Mouse (Mus musculus): ENCODE measurements around the gene Entpd5. TPM values are rescaled to one million over a fixed set of nuclear protein-coding genes. Genes with fewer than 3 reads are reported as not detected.

The Entpd5 gene
- polyA plus RNA-seq, 1 experiment from 2014 or later, result 11.7 TPM

DNA sequence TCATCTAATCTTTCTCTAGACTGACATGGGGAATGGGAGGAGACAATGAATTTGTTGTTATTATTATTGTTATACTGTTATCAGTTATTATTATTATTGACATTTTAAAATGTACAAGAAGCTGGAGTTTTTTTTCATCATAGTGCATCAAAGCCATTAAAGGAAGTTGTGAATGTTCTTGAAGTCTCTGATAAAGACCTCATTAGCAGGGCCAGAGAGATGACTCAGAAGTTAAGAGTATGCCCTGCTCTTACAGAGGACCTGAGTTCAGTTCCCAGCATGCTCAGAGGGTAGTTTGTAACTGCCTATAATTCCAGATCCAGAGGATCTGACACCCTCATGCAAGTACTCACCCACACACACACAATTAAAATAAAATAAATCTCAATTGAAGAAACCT lies 11.1 kb downstream of the Entpd5 start:
- H3K4me2 ChIP-seq (replicated peaks), result no peak overlapping the region
- H3K36me3 ChIP-seq, result no peaks in the 10 kb centered on the region
- H3K27ac ChIP-seq (replicated peaks), result no peak overlapping the region
- no peaks in the 10 kb centered on the region for H3K27me3 ChIP-seq
- no peak for ATAC-seq (replicated peaks)
- no peak overlapping the region for H3K4me3 ChIP-seq
- no peak overlapping the region for H3K9ac ChIP-seq (replicated peaks)
- H3K9me3 ChIP-seq, result no peaks in the 10 kb centered on the region
- no peaks in the 10 kb centered on the region for H3K4me1 ChIP-seq

DNA sequence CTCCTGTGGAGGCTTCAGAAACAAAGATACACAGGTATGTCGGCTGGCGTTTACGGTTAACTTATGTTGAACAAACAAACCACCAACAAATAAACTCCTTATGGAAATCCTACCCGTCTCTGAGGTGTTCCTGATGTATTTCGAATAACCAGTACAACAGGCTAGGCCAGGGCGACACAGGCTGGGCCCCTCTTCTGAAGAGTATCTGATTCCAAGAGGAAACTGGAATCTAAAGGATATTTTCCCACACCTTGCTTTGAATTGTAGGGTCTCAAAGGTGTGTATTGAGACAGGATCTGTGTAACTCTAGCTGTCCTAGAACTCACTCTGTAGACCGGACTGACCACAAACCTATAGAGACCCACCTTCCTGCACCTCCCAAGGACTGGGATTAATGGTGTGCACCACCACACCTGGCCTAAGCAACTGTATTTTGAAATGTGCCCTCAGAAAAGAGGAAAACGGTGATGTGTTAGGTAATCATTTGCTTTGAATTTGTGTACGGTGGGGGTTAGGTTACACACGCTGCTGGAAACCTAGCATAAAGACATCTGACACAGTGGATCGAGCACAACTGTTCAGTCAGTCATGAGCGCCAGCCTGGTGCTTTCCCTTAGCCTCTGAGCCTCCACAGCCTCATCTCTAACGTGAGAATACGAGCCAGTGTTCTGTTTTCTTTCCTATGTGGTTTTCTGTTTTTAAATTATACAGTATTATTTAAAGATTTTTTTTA lies 11.7 kb downstream of the Entpd5 start:
- no peak overlapping the region for H3K4me3 ChIP-seq
- no peak overlapping the region for H3K27ac ChIP-seq (replicated peaks)
- H3K27me3 ChIP-seq, result no peaks in the 10 kb centered on the region
- no peak overlapping the region for H3K4me2 ChIP-seq (replicated peaks)
- ATAC-seq (replicated peaks), result no peak
- H3K9ac ChIP-seq (replicated peaks), result no peak overlapping the region
- no peaks in the 10 kb centered on the region for H3K9me3 ChIP-seq
- no peaks in the 10 kb centered on the region for H3K36me3 ChIP-seq
- WGBS, result 88% methylated on average over 14 of the region's 14 CpGs
- no peaks in the 10 kb centered on the region for H3K4me1 ChIP-seq

DNA sequence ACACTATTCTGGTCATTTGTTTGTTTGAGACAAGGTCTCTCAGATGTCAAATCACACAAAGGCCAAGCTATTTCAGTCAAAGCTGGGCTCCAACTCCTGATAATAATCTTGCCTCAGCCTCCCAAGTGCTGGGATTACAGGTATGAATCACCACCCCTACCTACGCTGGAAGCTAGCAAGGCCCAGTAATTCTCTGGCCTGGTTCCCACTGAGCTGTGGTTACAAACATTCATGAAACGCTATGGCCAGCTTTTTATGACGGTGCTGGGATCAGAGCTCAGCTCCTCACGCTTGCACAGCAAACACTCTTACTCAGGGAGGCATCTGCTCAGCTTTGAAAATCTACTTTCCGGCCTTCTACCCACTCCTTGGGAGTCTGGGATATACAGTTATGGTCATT lies 15.0 kb downstream of the Entpd5 start:
- ATAC-seq (replicated peaks), result no peak
- H3K4me1 ChIP-seq, result no peaks in the 10 kb centered on the region
- no peaks in the 10 kb centered on the region for H3K9me3 ChIP-seq
- H3K27me3 ChIP-seq, result no peaks in the 10 kb centered on the region
- WGBS, result 85% methylated on average over 5 of the region's 5 CpGs
- no peak overlapping the region for H3K27ac ChIP-seq (replicated peaks)
- no peak overlapping the region for H3K4me2 ChIP-seq (replicated peaks)
- no peak overlapping the region for H3K4me3 ChIP-seq
- H3K9ac ChIP-seq (replicated peaks), result no peak overlapping the region
- no peaks in the 10 kb centered on the region for H3K36me3 ChIP-seq

DNA sequence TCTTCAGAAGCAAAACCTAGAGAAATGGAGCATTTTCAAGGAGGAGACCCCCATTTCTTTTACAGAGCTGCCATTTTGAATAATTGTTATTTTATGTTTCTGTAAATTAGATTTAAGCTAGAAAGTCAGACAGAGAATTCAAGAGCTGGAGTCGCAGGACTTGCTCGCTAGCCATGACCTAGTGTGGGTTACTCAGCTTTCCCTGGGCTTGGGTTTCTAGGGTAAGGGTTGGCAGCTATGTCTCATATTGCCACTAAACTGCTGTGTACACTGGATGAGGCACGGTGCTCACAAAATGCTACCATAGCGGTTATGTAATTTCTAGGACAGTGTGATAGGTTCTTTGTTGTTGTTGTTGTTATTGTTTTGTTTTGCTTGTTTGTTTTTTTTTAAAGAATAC lies 16.1 kb downstream of the Entpd5 start:
- no peak overlapping the region for H3K4me3 ChIP-seq
- no peaks in the 10 kb centered on the region for H3K36me3 ChIP-seq
- no peaks in the 10 kb centered on the region for H3K4me1 ChIP-seq
- no peaks in the 10 kb centered on the region for H3K9me3 ChIP-seq
- 97% methylated on average over 4 of the region's 4 CpGs for WGBS
- no peaks in the 10 kb centered on the region for H3K27me3 ChIP-seq
- no peak overlapping the region for H3K4me2 ChIP-seq (replicated peaks)
- no peak for ATAC-seq (replicated peaks)
- no peak overlapping the region for H3K27ac ChIP-seq (replicated peaks)
- H3K9ac ChIP-seq (replicated peaks), result no peak overlapping the region

DNA sequence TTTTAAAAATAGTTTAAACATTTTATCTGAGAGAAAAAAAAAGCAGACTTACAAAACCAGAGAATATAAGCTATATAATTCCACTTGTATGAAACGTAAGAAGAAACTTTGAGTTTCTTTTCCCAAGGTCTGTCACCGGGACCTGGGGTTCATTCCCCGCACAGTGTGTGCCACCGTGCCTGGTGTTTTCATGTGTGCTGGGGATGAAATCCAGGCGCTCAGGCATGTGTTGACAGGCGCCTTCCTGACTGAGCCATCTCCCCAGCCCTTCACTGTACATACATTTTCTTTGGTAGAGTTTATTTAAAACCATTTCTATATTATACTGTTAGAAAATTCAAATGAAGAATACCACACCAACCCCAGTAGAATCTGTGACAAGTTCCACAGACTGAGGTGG lies 18.5 kb downstream of the Entpd5 start:
- H3K27ac ChIP-seq (replicated peaks), result no peak overlapping the region
- no peaks in the 10 kb centered on the region for H3K27me3 ChIP-seq
- no peaks in the 10 kb centered on the region for H3K9me3 ChIP-seq
- H3K4me2 ChIP-seq (replicated peaks), result no peak overlapping the region
- ATAC-seq (replicated peaks), result no peak
- no peaks in the 10 kb centered on the region for H3K36me3 ChIP-seq
- H3K4me3 ChIP-seq, result no peak overlapping the region
- no peak overlapping the region for H3K9ac ChIP-seq (replicated peaks)
- WGBS, result 90% methylated on average over 6 of the region's 6 CpGs
- H3K4me1 ChIP-seq, result no peaks in the 10 kb centered on the region

DNA sequence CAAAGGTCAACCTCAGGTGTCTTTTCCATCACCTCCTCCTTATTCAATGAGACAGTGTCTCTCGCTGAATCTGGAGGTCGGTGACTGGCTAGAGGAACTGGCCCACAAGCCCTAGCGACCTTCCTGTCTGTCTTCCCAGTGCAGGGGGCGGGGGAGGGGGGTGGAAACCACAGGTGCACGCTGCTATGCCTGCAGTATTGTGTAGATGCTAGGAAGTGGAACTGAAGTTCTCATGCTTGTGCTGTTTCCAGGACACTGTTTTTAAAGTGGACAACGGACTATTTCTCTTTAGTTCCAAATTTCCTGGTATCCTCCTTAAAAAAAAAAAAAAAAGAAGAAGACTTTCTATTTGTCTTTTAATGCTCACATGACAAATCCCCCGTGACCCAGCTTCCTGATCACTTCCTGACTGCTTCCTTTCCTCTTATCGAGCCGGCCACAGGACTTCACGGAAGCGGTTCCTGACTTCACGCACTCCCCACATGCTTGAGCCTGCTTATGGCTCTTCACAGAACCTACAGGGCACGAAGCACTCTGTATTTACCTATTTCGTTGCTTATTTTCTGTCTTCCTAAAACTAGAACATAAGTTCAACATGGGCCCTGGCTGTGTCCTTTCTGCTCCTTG lies 19.9 kb downstream of the Entpd5 start:
- Histone ChIP-seq H3K27me3 (no peaks in the 10 kb centered on the region), H3K4me3 (no peak overlapping the region), H3K4me1 (no peaks in the 10 kb centered on the region), H3K9ac (replicated peaks) (no peak overlapping the region), H3K27ac (replicated peaks) (no peak overlapping the region), H3K9me3 (no peaks in the 10 kb centered on the region), H3K36me3 (no peaks in the 10 kb centered on the region), H3K4me2 (replicated peaks) (no peak overlapping the region)
- ATAC-seq (replicated peaks), result no peak
- 81% methylated on average over 14 of the region's 14 CpGs for WGBS

DNA sequence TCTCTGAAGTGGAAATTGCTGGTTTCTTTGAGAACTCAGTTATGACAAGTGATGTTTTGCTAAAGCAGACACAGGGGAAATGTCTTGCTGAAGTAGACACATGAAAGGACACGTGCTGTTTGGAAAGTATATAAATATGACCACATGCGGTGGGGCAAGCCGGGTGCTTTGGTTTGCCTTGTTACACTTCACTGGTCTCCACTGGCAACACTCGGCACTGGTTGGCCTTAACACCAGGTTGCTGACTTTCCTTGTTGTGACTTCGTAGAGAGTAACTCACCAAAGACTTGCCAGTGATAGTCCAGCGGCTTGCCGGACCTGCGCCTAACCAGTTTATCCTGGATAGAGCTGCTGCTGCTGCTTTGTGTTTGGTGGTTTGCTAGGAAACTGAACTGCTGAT lies 20.7 kb downstream of the Entpd5 start:
- ATAC-seq (replicated peaks), result no peak
- H3K4me2 ChIP-seq (replicated peaks), result no peak overlapping the region
- H3K27me3 ChIP-seq, result no peaks in the 10 kb centered on the region
- WGBS, result 92% methylated on average over 8 of the region's 8 CpGs
- H3K4me1 ChIP-seq, result no peaks in the 10 kb centered on the region
- no peak overlapping the region for H3K27ac ChIP-seq (replicated peaks)
- no peaks in the 10 kb centered on the region for H3K36me3 ChIP-seq
- H3K9ac ChIP-seq (replicated peaks), result no peak overlapping the region
- H3K9me3 ChIP-seq, result no peaks in the 10 kb centered on the region
- no peak overlapping the region for H3K4me3 ChIP-seq

DNA sequence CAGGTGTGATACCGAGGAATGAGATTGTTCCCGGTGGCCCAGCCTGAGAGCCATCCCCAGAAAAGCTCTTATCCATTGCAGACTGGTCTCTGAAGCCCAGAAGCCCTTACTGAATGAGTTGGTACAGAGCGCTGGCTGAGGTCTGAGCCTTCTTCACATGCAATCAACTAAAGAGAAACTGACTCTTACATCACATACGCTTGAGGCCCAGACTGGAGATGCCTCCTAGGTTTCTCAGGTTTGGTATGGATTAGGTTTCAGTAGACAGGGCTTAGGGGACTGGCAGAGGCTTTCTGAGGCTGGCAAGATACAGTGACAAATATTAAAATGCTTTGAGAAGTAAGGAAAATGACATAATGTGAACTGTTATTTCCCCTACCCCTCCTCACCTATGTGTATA lies 23.4 kb downstream of the Entpd5 start:
- no peaks in the 10 kb centered on the region for H3K36me3 ChIP-seq
- no peak overlapping the region for H3K4me2 ChIP-seq (replicated peaks)
- H3K4me1 ChIP-seq, result no peaks in the 10 kb centered on the region
- ATAC-seq (replicated peaks), result no peak
- H3K9ac ChIP-seq (replicated peaks), result no peak overlapping the region
- no peaks in the 10 kb centered on the region for H3K27me3 ChIP-seq
- 90% methylated on average over 4 of the region's 4 CpGs for WGBS
- no peak overlapping the region for H3K27ac ChIP-seq (replicated peaks)
- H3K4me3 ChIP-seq, result no peak overlapping the region
- no peaks in the 10 kb centered on the region for H3K9me3 ChIP-seq

DNA sequence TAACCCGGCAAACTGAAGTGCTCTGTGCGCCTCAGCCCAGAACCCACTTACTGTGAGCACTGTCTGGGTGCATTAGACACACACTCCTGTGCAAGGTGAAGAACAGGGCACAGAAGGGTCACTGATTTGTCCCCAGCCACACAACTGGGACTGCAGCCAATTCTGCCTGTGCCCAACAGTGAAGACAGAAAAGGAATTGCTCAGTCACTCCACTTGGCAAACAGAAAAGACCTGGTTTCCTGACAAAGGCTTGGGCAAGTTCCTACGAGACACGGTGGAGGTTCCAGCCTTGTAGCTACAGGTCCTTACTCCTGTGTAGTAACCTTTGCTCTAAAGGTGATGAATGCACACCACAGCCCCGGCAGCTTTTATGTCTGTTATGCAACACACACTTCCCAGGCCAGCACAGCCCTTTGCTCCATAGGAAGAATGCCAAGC lies 24.2 kb downstream of the Entpd5 start:
- WGBS, result 65% methylated on average over 5 of the region's 5 CpGs
- H3K27me3 ChIP-seq, result no peaks in the 10 kb centered on the region
- no peak for ATAC-seq (replicated peaks)
- no peak overlapping the region for H3K4me3 ChIP-seq
- H3K36me3 ChIP-seq, result no peaks in the 10 kb centered on the region
- no peak overlapping the region for H3K9ac ChIP-seq (replicated peaks)
- H3K9me3 ChIP-seq, result no peaks in the 10 kb centered on the region
- H3K4me1 ChIP-seq, result no peaks in the 10 kb centered on the region
- no peak overlapping the region for H3K27ac ChIP-seq (replicated peaks)
- H3K4me2 ChIP-seq (replicated peaks), result no peak overlapping the region

DNA sequence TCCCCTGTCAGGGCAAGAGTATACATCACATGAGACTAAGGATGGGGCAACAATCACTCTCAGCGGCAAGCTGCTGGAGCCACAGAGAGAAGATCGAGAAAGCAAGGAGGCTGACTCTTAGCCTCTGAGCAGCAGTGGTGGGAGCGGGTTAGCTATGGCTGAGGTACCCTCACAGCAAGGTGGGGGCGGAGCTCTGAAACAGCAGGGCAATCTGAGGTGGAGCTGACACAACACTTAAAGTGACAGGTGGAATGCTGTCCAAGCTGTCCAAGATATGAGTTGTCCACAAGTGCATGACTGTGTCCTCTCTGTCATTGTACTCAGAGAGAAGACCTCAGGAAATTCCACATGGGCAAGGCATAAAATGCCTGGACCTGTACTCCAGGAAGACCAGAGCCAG lies 26.5 kb downstream of the Entpd5 start:
- Histone ChIP-seq H3K27ac (replicated peaks) (no peak overlapping the region), H3K9ac (replicated peaks) (no peak overlapping the region), H3K27me3 (no peaks in the 10 kb centered on the region), H3K4me2 (replicated peaks) (no peak overlapping the region), H3K4me3 (no peak overlapping the region), H3K9me3 (no peaks in the 10 kb centered on the region), H3K36me3 (peaks cover 2% of the 10 kb centered on the region; the same call in 1 of the 2 replicates), H3K4me1 (no peaks in the 10 kb centered on the region)
- ATAC-seq (replicated peaks), result no peak
- 89% methylated on average over 4 of the region's 4 CpGs for WGBS

DNA sequence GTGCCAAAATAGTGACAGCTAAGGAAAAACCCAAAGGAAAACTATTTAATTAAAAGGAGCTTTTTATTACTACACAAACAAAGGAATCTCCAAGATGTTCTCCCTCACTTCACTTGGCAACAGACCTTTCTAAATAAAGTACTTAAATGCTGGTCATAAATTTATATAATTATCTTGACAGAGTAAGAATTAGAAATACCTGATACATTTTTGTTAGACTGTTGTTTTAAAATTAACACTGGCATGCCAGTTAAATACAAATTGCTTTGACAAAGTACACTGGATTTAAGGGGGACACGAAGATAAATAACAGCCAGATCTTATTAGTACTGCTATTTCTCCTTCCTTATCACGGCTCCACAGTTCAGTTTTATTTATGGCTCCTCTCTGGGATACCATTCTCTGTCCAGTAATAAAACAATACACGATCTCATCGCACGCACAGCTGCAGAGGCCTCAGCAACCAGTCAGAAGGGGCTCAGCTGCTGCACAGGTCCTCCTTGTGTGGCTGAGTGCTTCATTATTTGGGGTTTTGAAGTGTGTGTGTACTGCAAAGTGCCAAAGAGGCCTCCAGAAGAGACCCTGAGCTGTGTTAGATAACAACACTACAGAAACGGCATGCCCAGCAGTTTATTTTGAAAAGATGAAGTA lies 34.9 kb downstream of the Entpd5 start:
- WGBS, result 83% methylated on average over 6 of the region's 6 CpGs
- H3K36me3 ChIP-seq, result peaks cover 54% of the 10 kb centered on the region
- H3K9ac ChIP-seq (replicated peaks), result no peak overlapping the region
- no peaks in the 10 kb centered on the region for H3K9me3 ChIP-seq
- no peaks in the 10 kb centered on the region for H3K4me1 ChIP-seq
- ATAC-seq (replicated peaks), result no peak
- H3K27me3 ChIP-seq, result no peaks in the 10 kb centered on the region
- H3K4me2 ChIP-seq (replicated peaks), result no peak overlapping the region
- H3K27ac ChIP-seq (replicated peaks), result no peak overlapping the region
- H3K4me3 ChIP-seq, result no peak overlapping the region

DNA sequence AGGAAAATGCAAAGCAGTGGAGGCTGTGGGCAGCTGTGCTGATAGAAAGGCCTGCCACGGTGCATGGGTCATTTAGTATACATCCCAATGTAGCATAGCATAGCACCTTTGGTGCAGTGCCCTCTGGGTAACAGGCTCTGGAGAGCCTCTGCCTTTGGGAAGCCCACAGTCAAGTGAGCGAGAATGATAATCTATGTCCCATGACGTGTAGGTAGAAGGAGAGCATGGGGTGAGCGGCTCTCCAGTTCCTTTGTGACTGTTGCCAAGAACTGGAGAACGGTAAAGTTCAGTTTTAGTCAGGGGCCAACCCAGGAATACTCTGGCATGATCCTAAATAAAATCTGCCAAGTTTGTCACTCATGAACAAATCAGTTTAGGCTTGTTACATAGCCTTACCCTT lies 37.2 kb downstream of the Entpd5 start:
- no peak overlapping the region for H3K9ac ChIP-seq (replicated peaks)
- 96% methylated on average over 5 of the region's 5 CpGs for WGBS
- no peak overlapping the region for H3K4me2 ChIP-seq (replicated peaks)
- H3K4me1 ChIP-seq, result no peaks in the 10 kb centered on the region
- no peak for ATAC-seq (replicated peaks)
- no peak overlapping the region for H3K27ac ChIP-seq (replicated peaks)
- no peaks in the 10 kb centered on the region for H3K27me3 ChIP-seq
- no peaks in the 10 kb centered on the region for H3K9me3 ChIP-seq
- peaks cover 70% of the 10 kb centered on the region for H3K36me3 ChIP-seq
- H3K4me3 ChIP-seq, result no peak overlapping the region

All from forebrain, embryonic 15.5 days (tissue).